Mouse (Mus musculus): ENCODE data around the gene Egfl7. TPM values are rescaled to one million over a fixed set of nuclear protein-coding genes. Genes with fewer than 3 reads are reported as not detected.

Gene Egfl7
- polyA plus RNA-seq, 1 experiment, result 96.8 TPM

GRCm38 (mm10) chr2:26594934-26595724 lies 15.3 kb downstream of the Egfl7 start:
- TF ChIP-seq CTCF (IDR thresholded peaks at IDR 0.05; ENCODE audit: extremely low read depth, insufficient read length, insufficient replicate concordance, low read depth, low read length), result no peak
- 0 out of 2 replicates have a peak, but pooled peaks have one; percentile 1 for TF ChIP-seq POLR2A (IDR thresholded peaks at IDR 0.05; ENCODE audit: low read depth, low read length)
- Histone ChIP-seq H3K4me3 (ENCODE audit: low read depth, low read length) (0 out of 2 replicates have a peak overlapping the region, but pooled peaks have one; percentile 2), H3K4me1 (ENCODE audit: control insufficient read depth, insufficient read depth, insufficient read length, low read length) (peaks cover 22% of the 10 kb centered on the region), H3K27ac (ENCODE audit: insufficient read depth, low read depth, low read length) (peak overlapping the region; percentile 92), H3K27me3 (ENCODE audit: control insufficient read depth, insufficient read depth, low read length) (no peaks in the 10 kb centered on the region), H3K36me3 (ENCODE audit: control insufficient read depth, insufficient read depth, low read length) (peaks cover 49% of the 10 kb centered on the region)
- 22% methylated on average over 6 of the region's 6 CpGs for WGBS

- Histone ChIP-seq H3K4me3 (ENCODE audit: low read depth, low read length) (no peak overlapping the region), H3K27ac (ENCODE audit: insufficient read depth, low read depth, low read length) (peak overlapping the region; percentile 92), H3K4me1 (ENCODE audit: control insufficient read depth, insufficient read depth, insufficient read length, low read length) (peaks cover 29% of the 10 kb centered on the region), H3K36me3 (ENCODE audit: control insufficient read depth, insufficient read depth, low read length) (peaks cover 49% of the 10 kb centered on the region), H3K27me3 (ENCODE audit: control insufficient read depth, insufficient read depth, low read length) (no peaks in the 10 kb centered on the region)
- WGBS, result 87% methylated on average over 11 of the region's 11 CpGs
- TF ChIP-seq POLR2A (IDR thresholded peaks at IDR 0.05; ENCODE audit: low read depth, low read length) (no peak), CTCF (IDR thresholded peaks at IDR 0.05; ENCODE audit: extremely low read depth, insufficient read length, insufficient replicate concordance, low read depth, low read length) (no peak)
Observed at GRCm38 (mm10) chr2:26595725-26596435, 16.1 kb downstream of the Egfl7 start.

- 94% methylated on average over 3 of the region's 3 CpGs for WGBS
- peaks cover 44% of the 10 kb centered on the region for H3K36me3 ChIP-seq (ENCODE audit: control insufficient read depth, insufficient read depth, low read length)
- TF ChIP-seq CTCF (IDR thresholded peaks at IDR 0.05; ENCODE audit: extremely low read depth, insufficient read length, insufficient replicate concordance, low read depth, low read length) (no peak), POLR2A (IDR thresholded peaks at IDR 0.05; ENCODE audit: low read depth, low read length) (no peak)
- H3K4me3 ChIP-seq (ENCODE audit: low read depth, low read length), result no peak overlapping the region
- H3K27me3 ChIP-seq (ENCODE audit: control insufficient read depth, insufficient read depth, low read length), result no peaks in the 10 kb centered on the region
- peaks cover 29% of the 10 kb centered on the region for H3K4me1 ChIP-seq (ENCODE audit: control insufficient read depth, insufficient read depth, insufficient read length, low read length)
- no peak overlapping the region for H3K27ac ChIP-seq (ENCODE audit: insufficient read depth, low read depth, low read length)
Observed at GRCm38 (mm10) chr2:26596898-26597297, 17.1 kb downstream of the Egfl7 start.

GRCm38 (mm10) chr2:26597810-26598209 lies 18.0 kb downstream of the Egfl7 start:
- WGBS, result 92% methylated on average over 2 of the region's 2 CpGs
- peaks cover 29% of the 10 kb centered on the region for H3K4me1 ChIP-seq (ENCODE audit: control insufficient read depth, insufficient read depth, insufficient read length, low read length)

GRCm38 (mm10) chr2:26598462-26598861 lies 18.6 kb downstream of the Egfl7 start:
- Histone ChIP-seq H3K4me3 (ENCODE audit: low read depth, low read length) (no peak overlapping the region), H3K4me1 (ENCODE audit: control insufficient read depth, insufficient read depth, insufficient read length, low read length) (peaks cover 29% of the 10 kb centered on the region), H3K27ac (ENCODE audit: insufficient read depth, low read depth, low read length) (no peak overlapping the region), H3K27me3 (ENCODE audit: control insufficient read depth, insufficient read depth, low read length) (no peaks in the 10 kb centered on the region), H3K36me3 (ENCODE audit: control insufficient read depth, insufficient read depth, low read length) (peaks cover 28% of the 10 kb centered on the region)
- WGBS, result 59% methylated on average over 3 of the region's 3 CpGs
- no peak for TF ChIP-seq POLR2A (IDR thresholded peaks at IDR 0.05; ENCODE audit: low read depth, low read length)
- no peak for TF ChIP-seq CTCF (IDR thresholded peaks at IDR 0.05; ENCODE audit: extremely low read depth, insufficient read length, insufficient replicate concordance, low read depth, low read length)

More at GRCm38 (mm10) chr2:26597810-26598209, 18.0 kb downstream of the Egfl7 start:
- Histone ChIP-seq H3K4me3 (ENCODE audit: low read depth, low read length) (no peak overlapping the region), H3K36me3 (ENCODE audit: control insufficient read depth, insufficient read depth, low read length) (peaks cover 35% of the 10 kb centered on the region), H3K27me3 (ENCODE audit: control insufficient read depth, insufficient read depth, low read length) (no peaks in the 10 kb centered on the region), H3K27ac (ENCODE audit: insufficient read depth, low read depth, low read length) (no peak overlapping the region)
- TF ChIP-seq CTCF (IDR thresholded peaks at IDR 0.05; ENCODE audit: extremely low read depth, insufficient read length, insufficient replicate concordance, low read depth, low read length), result no peak

- WGBS, result 66% methylated on average over 4 of the region's 4 CpGs
- TF ChIP-seq POLR2A (IDR thresholded peaks at IDR 0.05; ENCODE audit: low read depth, low read length) (peak; percentile 32; the same call in 1 of the 2 replicates), CTCF (IDR thresholded peaks at IDR 0.05; ENCODE audit: extremely low read depth, insufficient read length, insufficient replicate concordance, low read depth, low read length) (no peak)
- H3K27me3 ChIP-seq (ENCODE audit: control insufficient read depth, insufficient read depth, low read length), result no peaks in the 10 kb centered on the region
- peaks cover 28% of the 10 kb centered on the region for H3K4me1 ChIP-seq (ENCODE audit: control insufficient read depth, insufficient read depth, insufficient read length, low read length)
- H3K4me3 ChIP-seq (ENCODE audit: low read depth, low read length), result no peak overlapping the region
- peaks cover 17% of the 10 kb centered on the region for H3K36me3 ChIP-seq (ENCODE audit: control insufficient read depth, insufficient read depth, low read length)
- peak overlapping the region; percentile 80 for H3K27ac ChIP-seq (ENCODE audit: insufficient read depth, low read depth, low read length)
Observed at GRCm38 (mm10) chr2:26599965-26600364, 20.2 kb downstream of the Egfl7 start.

GRCm38 (mm10) chr2:26600664-26601063 lies 20.9 kb downstream of the Egfl7 start:
- peak overlapping the region; percentile 63 for H3K27ac ChIP-seq (ENCODE audit: insufficient read depth, low read depth, low read length)
- TF ChIP-seq CTCF (IDR thresholded peaks at IDR 0.05; ENCODE audit: extremely low read depth, insufficient read length, insufficient replicate concordance, low read depth, low read length), result no peak
- peak; percentile 28; the same call in 1 of the 2 replicates for TF ChIP-seq POLR2A (IDR thresholded peaks at IDR 0.05; ENCODE audit: low read depth, low read length)
- no peak overlapping the region for H3K4me3 ChIP-seq (ENCODE audit: low read depth, low read length)
- peaks cover 21% of the 10 kb centered on the region for H3K4me1 ChIP-seq (ENCODE audit: control insufficient read depth, insufficient read depth, insufficient read length, low read length)
- no peaks in the 10 kb centered on the region for H3K27me3 ChIP-seq (ENCODE audit: control insufficient read depth, insufficient read depth, low read length)
- peaks cover 12% of the 10 kb centered on the region for H3K36me3 ChIP-seq (ENCODE audit: control insufficient read depth, insufficient read depth, low read length)
- WGBS, result 39% methylated on average over 2 of the region's 2 CpGs

All from small intestine, adult 2 months (tissue).